Mouse (Mus musculus) cerebellum, postnatal 14 days (tissue): ENCODE results near the gene Best3.
"Not testable (repeated sequence)": the region's sequence is repeated elsewhere in the genome, so short reads cannot be mapped to it uniquely, and the experiment has no call there.

Source experiments
- DNase-seq, 2 experiments: peaks; one replicate each; pipeline ENCODE4 v3.0.0; 2021; ENCODE audit warnings: mixed read lengths in 2 of 2

Best3 gene

GRCm38 (mm10) chr10:117031160-117031559 lies 45.0 kb downstream of the Best3 start:
- no peak for DNase-seq

- DNase-seq = peak; percentile 88 to 95
These were observed 47.7 kb downstream of the Best3 start for GRCm38 (mm10) chr10:117033785-117034184.

GRCm38 (mm10) chr10:117040355-117040754 lies 54.2 kb downstream of the Best3 start:
- DNase-seq = peak in 1 of 2 experiments; percentile 41

GRCm38 (mm10) chr10:117042295-117042694 lies 56.2 kb downstream of the Best3 start:
- no peak for DNase-seq

- DNase-seq = not testable (repeated sequence)
These were observed 57.5 kb downstream of the Best3 start for GRCm38 (mm10) chr10:117043497-117044166.

- peak; percentile 65 to 72 for DNase-seq
These were observed 59.3 kb downstream of the Best3 start, which contains the start of gene Lrrc10 for GRCm38 (mm10) chr10:117045175-117046056. Gene Lrrc10, plus strand, starts transcription at chr10:117045341.

GRCm38 (mm10) chr10:117049253-117049652 lies 63.1 kb downstream of the Best3 start:
- DNase-seq = no peak

- no peak for DNase-seq
These were observed 64.0 kb downstream of the Best3 start for GRCm38 (mm10) chr10:117049961-117050597.

- no peak for DNase-seq
These were observed 69.6 kb downstream of the Best3 start for GRCm38 (mm10) chr10:117055668-117056067.

GRCm38 (mm10) chr10:117062894-117063253 lies 76.8 kb downstream of the Best3 start:
- no peak for DNase-seq

- peak; percentile 96 to 97 for DNase-seq
These were observed 77.3 kb downstream of the Best3 start, which contains the start of gene Cct2 for GRCm38 (mm10) chr10:117063254-117064021. Gene Cct2, minus strand, starts transcription at chr10:117063814.

GRCm38 (mm10) chr10:117064076-117064475 lies 78.0 kb downstream of the Best3 start:
- DNase-seq = peak in 1 of 2 experiments; percentile 24

GRCm38 (mm10) chr10:117069109-117069508 lies 83.0 kb downstream of the Best3 start:
- DNase-seq = peak in 1 of 2 experiments; percentile 33

GRCm38 (mm10) chr10:117072191-117072888 lies 86.2 kb downstream of the Best3 start:
- DNase-seq = no peak

- no peak for DNase-seq
These were observed 87.1 kb downstream of the Best3 start for GRCm38 (mm10) chr10:117073176-117073575.
